Mouse (Mus musculus): Measurements from ENCODE around the gene Stfa3.
"Not testable (repeated sequence)": the region's sequence is repeated elsewhere in the genome, so short reads cannot be mapped to it uniquely, and the experiment has no call there.

Gene Stfa3

GRCm38 (mm10) chr16:36455342-36455802 is at the start of gene Stfa3:
Stfa3 (minus strand) TSS chr16:36455392.
- DNase-seq (ENCODE audit: low read depth, low spot score) = no peak

GRCm38 (mm10) chr16:36502286-36502685 is 47.1 kb upstream of the Stfa3 start:
- no peak for DNase-seq (ENCODE audit: low read depth, low spot score)

- DNase-seq (ENCODE audit: low read depth, low spot score) = no peak
Measured at GRCm38 (mm10) chr16:36492420-36492819, 37.2 kb upstream of the Stfa3 start.

GRCm38 (mm10) chr16:36476866-36477265 is 21.7 kb upstream of the Stfa3 start:
- no peak for DNase-seq (ENCODE audit: low read depth, low spot score)

GRCm38 (mm10) chr16:36475530-36475929 is 20.3 kb upstream of the Stfa3 start:
- no peak for DNase-seq (ENCODE audit: low read depth, low spot score)

GRCm38 (mm10) chr16:36474849-36475248 is 19.7 kb upstream of the Stfa3 start:
- no peak for DNase-seq (ENCODE audit: low read depth, low spot score)

- DNase-seq (ENCODE audit: low read depth, low spot score) = no peak
Measured at GRCm38 (mm10) chr16:36473217-36474216, 18.3 kb upstream of the Stfa3 start.

GRCm38 (mm10) chr16:36471066-36471633 is 16.0 kb upstream of the Stfa3 start:
- no peak for DNase-seq (ENCODE audit: low read depth, low spot score)

GRCm38 (mm10) chr16:36469955-36470478 is 14.8 kb upstream of the Stfa3 start:
- DNase-seq (ENCODE audit: low read depth, low spot score) = no peak

GRCm38 (mm10) chr16:36469367-36469766 is 14.2 kb upstream of the Stfa3 start:
- no peak for DNase-seq (ENCODE audit: low read depth, low spot score)

GRCm38 (mm10) chr16:36468862-36469261 is 13.7 kb upstream of the Stfa3 start:
- DNase-seq (ENCODE audit: low read depth, low spot score) = no peak

- no peak for DNase-seq (ENCODE audit: low read depth, low spot score)
Measured at GRCm38 (mm10) chr16:36467936-36468335, 12.7 kb upstream of the Stfa3 start.

- DNase-seq (ENCODE audit: low read depth, low spot score) = no peak
Measured at GRCm38 (mm10) chr16:36465436-36465835, 10.2 kb upstream of the Stfa3 start.

GRCm38 (mm10) chr16:36464076-36464475 is 8.9 kb upstream of the Stfa3 start:
- DNase-seq (ENCODE audit: low read depth, low spot score) = no peak

GRCm38 (mm10) chr16:36460426-36460825 is 5.2 kb upstream of the Stfa3 start:
- DNase-seq (ENCODE audit: low read depth, low spot score) = no peak

- not testable (repeated sequence) for DNase-seq (ENCODE audit: low read depth, low spot score)
Measured at GRCm38 (mm10) chr16:36420979-36421378, 34.2 kb downstream of the Stfa3 start.

GRCm38 (mm10) chr16:36408357-36408756 is 46.8 kb downstream of the Stfa3 start, which contains the start of gene Stfa2:
Stfa2 (minus strand) TSS chr16:36408457.
- no peak for DNase-seq (ENCODE audit: low read depth, low spot score)
